Mouse (Mus musculus) heart, postnatal 25 days (tissue): ENCODE results near the gene Gm3417. TPM values are rescaled to one million over a fixed set of nuclear protein-coding genes. Genes with fewer than 3 reads are reported as not detected.
A peak's percentile ranks its signal among the peaks of the same experiment; 100 is the strongest.
"Not testable (repeated sequence)": the region's sequence is repeated elsewhere in the genome, so short reads cannot be mapped to it uniquely, and the experiment has no call there.

Experiments used
- DNase-seq: peaks from one replicate; pipeline ENCODE4 v3.0.0; 2022; ENCODE audit warnings: low spot score
- intact Hi-C: fragments of 180-260 bp; cut with DNase I; formaldehyde crosslinking; loops from one replicate; pipeline ENCODE4 v1.15.1; 2025
- total RNA-seq, 2 experiments: library from RNA; stranded (reverse); gene quantifications; 2 replicates each; pipeline ENCODE4 v1.2.3; 2021

Gene Gm3417
- total RNA-seq, 2 experiments from 2014 or later: not detected

DNA sequence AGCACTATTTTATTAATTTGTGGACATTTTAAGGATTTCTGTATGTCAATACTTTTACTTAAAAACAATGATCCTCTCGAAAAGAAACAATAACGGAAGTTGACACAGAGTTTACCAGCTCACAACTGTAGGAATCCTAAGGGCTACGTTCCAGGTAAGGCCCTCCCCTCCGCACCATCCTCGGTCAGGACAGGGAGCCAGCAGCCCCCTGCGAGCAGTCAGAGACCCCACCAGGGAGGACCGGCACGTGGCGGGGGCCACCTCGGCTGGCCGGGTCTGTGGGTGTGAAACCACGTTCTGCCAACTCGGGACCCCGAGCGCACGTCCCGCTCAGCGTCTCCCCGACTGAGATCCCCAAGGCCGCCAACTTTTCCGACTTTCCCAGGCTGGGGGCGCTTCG, 18.1 kb downstream of the Gm3417 start:
- peak; percentile 16 for DNase-seq
- intact Hi-C loops: no loop called here

DNA sequence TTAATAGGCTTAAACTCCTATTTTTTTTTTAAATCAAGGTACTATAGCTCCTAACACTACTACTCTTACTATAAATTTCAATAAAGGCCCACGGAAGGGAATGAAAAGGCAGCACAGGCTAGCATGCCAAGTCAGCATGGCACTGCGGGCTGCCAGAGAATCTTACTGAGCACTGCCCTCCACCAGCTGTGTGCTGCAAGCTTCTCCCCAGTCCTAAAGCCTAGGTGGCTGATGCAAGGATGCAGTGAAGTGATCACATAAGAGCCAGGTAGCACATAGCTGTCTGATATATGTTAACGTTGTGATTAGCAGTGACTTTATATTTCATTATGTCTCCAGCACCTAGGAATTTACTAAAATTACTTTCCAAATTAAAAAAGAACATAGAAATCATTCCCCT, 18.6 kb downstream of the Gm3417 start:
- no peak for DNase-seq
- intact Hi-C loops: no loop called here

- DNase-seq: no peak
- intact Hi-C loops: no loop called here
Observed at GRCm38 (mm10) chr17:14958686-14959327, 19.8 kb downstream of the Gm3417 start.

GRCm38 (mm10) chr17:14953452-14953851, 25.1 kb downstream of the Gm3417 start:
- DNase-seq: no peak
- intact Hi-C loops: no loop called here

- intact Hi-C loops: no loop called here
- no peak for DNase-seq
Observed at GRCm38 (mm10) chr17:14949161-14949827, 29.3 kb downstream of the Gm3417 start.

DNA sequence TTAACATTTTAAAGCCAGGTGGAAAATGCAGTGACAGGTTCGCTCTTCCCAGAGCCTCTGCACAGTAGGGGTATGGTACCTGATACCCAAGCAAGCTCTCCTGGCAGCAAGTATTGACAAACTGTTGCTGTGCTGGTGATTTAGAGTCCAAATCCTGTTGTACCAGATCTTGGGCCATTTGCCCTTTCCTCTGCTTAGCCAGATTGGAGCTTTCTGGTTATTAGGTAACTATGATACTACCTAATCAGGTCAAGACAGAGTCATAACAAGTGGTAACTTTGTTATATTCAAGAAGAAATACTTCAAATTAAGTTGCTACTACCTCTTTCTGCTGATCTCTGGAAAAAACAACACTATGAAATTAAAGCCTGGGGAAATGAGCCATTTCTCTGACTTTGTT, 34.0 kb downstream of the Gm3417 start:
- intact Hi-C loops: no loop called here
- no peak for DNase-seq

- intact Hi-C loops: no loop called here
Observed at GRCm38 (mm10) chr17:14943729-14944059, 34.9 kb downstream of the Gm3417 start.

DNA sequence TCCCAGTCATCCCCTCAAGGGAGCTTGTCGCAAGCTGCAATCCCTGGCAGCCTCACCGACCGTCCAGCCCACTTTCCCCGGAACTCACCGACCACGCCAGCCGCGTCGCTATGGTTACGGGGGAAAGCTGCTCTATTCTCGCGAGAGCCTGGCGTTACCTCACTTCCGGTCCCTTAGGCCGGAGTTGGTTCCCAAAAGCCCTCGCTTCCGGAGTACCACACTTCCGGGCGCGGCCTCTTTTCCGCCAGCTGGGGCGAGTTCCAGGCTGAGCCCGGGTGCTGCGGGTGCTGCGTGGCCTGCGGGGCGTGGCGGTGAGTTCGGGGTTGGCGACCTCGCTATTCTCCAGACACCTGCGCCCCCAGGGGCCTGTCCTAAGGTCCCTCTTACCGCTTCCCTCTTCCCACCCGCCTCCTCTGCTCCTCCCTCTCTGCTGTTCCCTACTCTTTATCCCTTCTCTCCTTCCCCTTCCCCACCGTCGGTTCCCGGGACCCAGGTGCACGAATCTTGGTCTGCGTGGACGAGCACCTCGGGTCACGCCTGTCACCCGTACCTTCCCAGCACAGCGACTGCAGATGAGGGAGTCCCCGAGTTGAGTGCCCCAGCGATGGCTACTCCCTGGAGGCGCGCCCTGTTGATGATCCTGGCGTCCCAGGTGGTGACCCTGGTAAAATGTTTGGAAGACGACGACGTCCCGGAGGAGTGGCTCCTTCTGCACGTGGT, 35.4 kb downstream of the Gm3417 start, which contains the start of the genes Wdr27 and 1600012H06Rik:
TSS of gene Wdr27 (minus strand) at position 150 of the 720 bp plus-strand sequence.
TSS of gene 1600012H06Rik (plus strand) at position 176 of the 720 bp plus-strand sequence.
- peak; percentile 97 for DNase-seq
- intact Hi-C loops: no loop called here

More at GRCm38 (mm10) chr17:14943729-14944059, 34.9 kb downstream of the Gm3417 start:
- no peak for DNase-seq

- intact Hi-C loops, DNase-seq: not testable (repeated sequence)
Observed at GRCm38 (mm10) chr17:14942181-14942580, 36.4 kb downstream of the Gm3417 start.

DNA sequence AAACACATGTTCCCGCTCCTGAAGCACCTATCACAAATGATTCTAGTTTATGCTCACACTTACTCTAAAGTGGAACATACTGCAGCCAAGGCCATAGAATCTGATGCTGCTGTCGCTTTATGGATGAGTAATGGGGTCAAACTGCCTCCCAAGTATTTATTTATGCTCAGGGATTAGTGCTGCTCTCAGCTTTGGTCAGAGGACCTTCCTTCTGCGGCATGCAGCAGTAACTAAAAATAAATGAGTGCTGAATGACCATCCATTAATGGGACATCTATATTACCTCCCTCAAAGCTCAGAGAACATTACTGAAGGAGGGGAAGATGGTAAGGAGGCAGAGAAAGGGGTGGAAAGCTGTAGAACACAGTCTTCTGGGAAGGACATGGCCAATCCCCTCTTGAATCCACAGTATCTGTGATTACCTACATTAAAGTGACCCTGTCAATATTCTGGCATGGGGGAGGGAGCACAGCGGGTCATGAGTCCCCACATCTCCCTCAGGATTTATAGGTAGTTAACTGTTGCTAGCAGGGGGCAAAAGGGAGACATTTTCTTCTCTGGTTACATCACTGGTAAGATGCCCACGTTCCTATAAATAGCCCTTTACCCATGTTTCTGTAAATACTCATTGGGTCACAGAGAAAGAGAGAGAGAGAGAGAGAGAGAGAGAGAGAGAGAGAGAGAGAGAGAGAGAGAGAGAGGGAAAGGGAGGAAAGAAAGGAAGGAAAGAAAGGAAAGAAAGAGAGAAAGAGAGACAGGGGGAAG, 42.6 kb downstream of the Gm3417 start:
- intact Hi-C loops: no loop called here
- DNase-seq: no peak

DNA sequence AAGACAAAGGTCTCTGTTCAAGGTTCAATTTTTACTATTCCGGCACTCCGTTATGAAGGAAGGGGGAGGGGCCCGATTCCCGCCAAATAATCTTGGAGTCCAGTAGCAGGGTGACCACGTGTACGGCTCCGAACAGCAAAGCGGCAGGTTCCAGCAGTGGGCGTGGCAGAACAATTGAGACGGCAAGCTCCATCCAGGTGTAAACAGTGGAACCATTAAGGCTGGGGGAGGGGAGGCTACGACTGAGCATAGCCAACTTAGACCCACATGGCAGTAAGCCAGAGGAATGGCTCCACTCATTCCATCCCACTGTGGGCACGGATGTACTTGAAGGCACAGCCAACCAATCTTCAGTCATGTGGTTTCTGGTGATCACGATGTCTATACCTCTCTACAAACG, 43.3 kb downstream of the Gm3417 start:
- DNase-seq, intact Hi-C loops: not testable (repeated sequence)

DNA sequence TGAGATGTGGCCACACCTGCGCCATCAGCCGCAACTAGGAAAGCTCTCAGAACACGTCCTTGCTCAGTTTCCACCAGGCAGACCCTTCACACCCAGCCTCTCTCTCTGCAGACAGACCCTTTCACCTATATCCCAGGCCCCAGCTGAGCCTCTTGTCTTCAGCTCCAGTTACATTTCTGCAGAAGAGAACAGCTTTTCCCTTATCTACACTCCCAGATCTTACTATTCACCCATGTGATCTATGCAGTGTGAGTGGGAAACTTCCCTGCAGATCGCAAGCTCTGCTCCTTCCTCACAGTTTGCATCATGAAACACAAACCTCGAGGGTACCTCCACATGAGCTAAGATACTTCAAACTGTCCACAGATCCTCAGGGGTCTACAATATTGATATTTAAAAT, 47.1 kb downstream of the Gm3417 start:
- intact Hi-C loops: no loop called here
- no peak for DNase-seq

DNA sequence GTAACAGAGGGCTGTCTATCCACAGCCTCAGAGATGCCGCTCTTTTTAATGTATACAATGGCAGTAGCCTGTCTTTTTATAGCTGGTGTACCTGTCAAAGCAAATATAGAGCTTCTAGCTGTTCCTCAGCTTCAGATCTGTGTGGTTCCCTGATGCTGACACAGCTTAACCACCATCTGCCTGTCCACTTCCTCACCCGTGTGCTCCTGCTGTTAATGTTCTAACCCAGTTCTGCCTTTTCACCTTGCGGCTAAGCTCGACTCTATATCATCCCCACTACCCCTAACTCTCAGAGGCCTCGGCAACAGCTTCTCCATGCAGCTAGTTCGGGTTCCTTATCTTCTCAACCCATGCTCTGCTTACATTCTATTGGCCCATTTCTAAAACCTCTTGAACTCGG, 47.9 kb downstream of the Gm3417 start:
- no peak for DNase-seq

GRCm38 (mm10) chr17:14928631-14929030, 50.0 kb downstream of the Gm3417 start:
- intact Hi-C loops: no loop called here
- DNase-seq: no peak

More for the DNA sequence above, 47.9 kb downstream of the Gm3417 start:
- intact Hi-C loops: no loop called here

GRCm38 (mm10) chr17:14927644-14928218, 50.9 kb downstream of the Gm3417 start:
- intact Hi-C loops: no loop called here
- DNase-seq: no peak

DNA sequence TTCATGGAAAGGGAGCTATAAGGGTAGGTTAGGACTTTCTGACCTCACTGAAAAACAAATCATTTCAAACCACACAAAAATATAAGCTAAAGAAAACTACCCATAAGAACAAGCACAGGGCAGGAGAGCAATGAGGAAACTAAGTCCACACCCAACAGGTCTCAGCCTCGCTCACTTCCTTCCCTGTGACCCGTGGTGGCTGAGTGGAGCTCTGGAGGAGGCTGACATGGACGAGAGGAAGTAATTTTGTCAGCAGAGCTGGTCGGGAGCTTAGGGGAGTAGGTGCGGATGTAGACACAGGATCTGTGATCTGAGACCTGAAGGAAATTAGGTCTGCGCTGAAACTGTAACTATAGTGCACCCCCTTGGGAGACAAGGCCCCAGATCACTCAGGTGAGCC, 57.0 kb downstream of the Gm3417 start:
- intact Hi-C loops: no loop called here
- no peak for DNase-seq

GRCm38 (mm10) chr17:14917866-14918265, 60.7 kb downstream of the Gm3417 start:
- DNase-seq: no peak
- intact Hi-C loops: no loop called here

- no peak for DNase-seq
- intact Hi-C loops: no loop called here
Observed at GRCm38 (mm10) chr17:14914401-14914800, 64.2 kb downstream of the Gm3417 start.
